Mouse (Mus musculus) limb, embryonic 11.5 days (tissue): Measurements from ENCODE around the gene Ap5z1. TPM values are rescaled to one million over a fixed set of nuclear protein-coding genes. Genes with fewer than 3 reads are reported as not detected.

Source experiments
- ATAC-seq: fragments of 200-750 bp; cut with Nextera tagmentation; 2 replicates; pipeline ENCODE4 v1.8.0; 2017; ENCODE audit warnings: low read depth; ENCODE audit not compliant: insufficient number of reproducible peaks, low FRiP score, low TSS enrichment
- DNase-seq: peaks from one replicate; pipeline ENCODE4 v3.0.0-alpha.2; 2015; ENCODE audit warnings: low spot score
- H3K27ac ChIP-seq: fragments of 300-500 bp; sonication (generic); replicated peaks from 2 replicates; pipeline ENCODE4 v1.5.1; 2014; ENCODE audit warnings: low read depth, mild to moderate bottlenecking, low read length
- H3K27me3 ChIP-seq: fragments of 300-500 bp; sonication (generic); 2 replicates; pipeline ENCODE4 v1.6.1; 2014; ENCODE audit warnings: mild to moderate bottlenecking, low read length, mixed read lengths; ENCODE audit not compliant: control insufficient read depth, insufficient read depth
- H3K36me3 ChIP-seq: fragments of 300-500 bp; sonication (generic); 2 replicates; pipeline ENCODE4 v1.6.1; 2014; ENCODE audit warnings: mild to moderate bottlenecking, low read length, moderate library complexity, mixed read lengths; ENCODE audit not compliant: control insufficient read depth, insufficient read depth
- H3K4me1 ChIP-seq: fragments of 300-500 bp; sonication (generic); 2 replicates; pipeline ENCODE4 v1.6.1; 2014; ENCODE audit warnings: low read length, mixed read lengths; ENCODE audit not compliant: control insufficient read depth, insufficient read depth
- H3K4me2 ChIP-seq: fragments of 300-500 bp; sonication (generic); 2 replicates; pipeline ENCODE4 v1.6.1; 2014; ENCODE audit warnings: low read depth, mild to moderate bottlenecking, moderate library complexity; ENCODE audit not compliant: severe bottlenecking
- H3K4me3 ChIP-seq: fragments of 300-500 bp; sonication (generic); 2 replicates; pipeline ENCODE4 v1.5.1; 2014; ENCODE audit warnings: low read depth, low read length
- H3K9ac ChIP-seq: fragments of 300-500 bp; sonication (generic); 2 replicates; pipeline ENCODE4 v1.6.1; 2014; ENCODE audit warnings: mild to moderate bottlenecking, low read length
- H3K9me3 ChIP-seq: fragments of 300-500 bp; sonication (generic); 2 replicates; pipeline ENCODE4 v1.6.1; 2016; ENCODE audit warnings: low read length; ENCODE audit not compliant: control insufficient read depth
- WGBS: fragments of 180-500 bp; shearing (Covaris S2); extraction: QIAGEN DNeasy Blood & Tissue Kit; methylation state at CpG from one replicate; pipeline ENCODE4 v1.1.7; 2014; 5-methylcytosine and 5-hydroxymethylcytosine counted together
- polyA plus RNA-seq: library from polyadenylated mRNA; unstranded; fragments of >200 nt; fragmentation: Nextera tagmentation; extraction: Ambion mirVana; gene quantifications from 2 replicates; pipeline ENCODE4 v1.2.1, GENCODE M21; 2014

Gene Ap5z1
- polyA plus RNA-seq = 8.0 and 8.5 TPM in 2 replicates

- DNase-seq (peak; percentile 96), ATAC-seq (peak; percentile 90)
- H3K9ac ChIP-seq = peak within 1 kb of the TSS; percentile 56
- H3K27me3 ChIP-seq = no peaks in the 10 kb centered on the region
- H3K4me2 ChIP-seq = peak within 1 kb of the TSS; percentile 83
- H3K36me3 ChIP-seq = no peaks in the 10 kb centered on the region
- H3K4me3 ChIP-seq = peak within 1 kb of the TSS; percentile 79
- no peaks in the 10 kb centered on the region for H3K9me3 ChIP-seq
- WGBS = 2% methylated on average over 60 of the region's 60 CpGs
- peaks cover 4% of the 10 kb centered on the region; the same call in 1 of the 2 replicates for H3K4me1 ChIP-seq
- 0 out of 2 replicates have a peak within 1 kb of the TSS, but pooled peaks have one; percentile 37 for H3K27ac ChIP-seq
Measured at GRCm38 (mm10) chr5:142463461-142464454, at the start of gene Ap5z1. Gene Ap5z1, plus strand, starts transcription at chr5:142463944.

DNA sequence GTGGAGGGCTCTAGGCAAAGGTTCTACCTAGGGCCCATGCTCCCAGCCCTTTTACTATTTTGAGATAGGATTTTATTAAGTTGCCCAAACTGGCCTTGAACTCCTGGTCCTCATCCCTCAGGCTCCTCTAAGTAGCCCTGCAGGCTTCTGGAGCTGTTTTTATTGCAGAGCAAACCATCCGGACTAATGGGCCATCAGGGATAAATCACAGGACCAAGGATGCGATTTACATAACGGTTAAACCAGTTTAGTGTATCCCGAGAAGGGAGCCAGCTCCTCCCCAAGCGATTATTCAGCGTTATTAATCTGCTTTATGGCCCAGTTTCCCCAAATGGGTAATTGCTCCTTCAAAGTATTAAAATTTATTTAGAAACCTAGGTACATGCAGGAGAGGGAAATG, 48.3 kb upstream of the Ap5z1 start:
- WGBS = 54% methylated on average over 6 of the region's 6 CpGs
- no peak for ATAC-seq
- Histone ChIP-seq H3K27ac (no peak overlapping the region), H3K27me3 (no peaks in the 10 kb centered on the region), H3K9me3 (no peaks in the 10 kb centered on the region), H3K36me3 (peaks cover under 1% of the 10 kb centered on the region; the same call in 1 of the 2 replicates), H3K4me3 (no peak overlapping the region), H3K4me2 (no peak overlapping the region), H3K9ac (no peak overlapping the region), H3K4me1 (peaks cover 6% of the 10 kb centered on the region; the same call in 1 of the 2 replicates)
- no peak for DNase-seq

GRCm38 (mm10) chr5:142416070-142416775, 47.5 kb upstream of the Ap5z1 start:
- H3K36me3 ChIP-seq = peaks cover 2% of the 10 kb centered on the region; the same call in 1 of the 2 replicates
- H3K9me3 ChIP-seq = no peaks in the 10 kb centered on the region
- no peak overlapping the region for H3K9ac ChIP-seq
- 21% methylated on average over 14 of the region's 14 CpGs for WGBS
- no peaks in the 10 kb centered on the region for H3K27me3 ChIP-seq
- DNase-seq = no peak
- H3K4me3 ChIP-seq = no peak overlapping the region
- peaks cover 3% of the 10 kb centered on the region; the same call in 1 of the 2 replicates for H3K4me1 ChIP-seq
- H3K27ac ChIP-seq = no peak overlapping the region
- no peak overlapping the region for H3K4me2 ChIP-seq
- no peak for ATAC-seq

GRCm38 (mm10) chr5:142417104-142417503, 46.6 kb upstream of the Ap5z1 start:
- no peak for ATAC-seq
- Histone ChIP-seq H3K9me3 (no peaks in the 10 kb centered on the region), H3K4me1 (peaks cover 3% of the 10 kb centered on the region; the same call in 1 of the 2 replicates)

DNA sequence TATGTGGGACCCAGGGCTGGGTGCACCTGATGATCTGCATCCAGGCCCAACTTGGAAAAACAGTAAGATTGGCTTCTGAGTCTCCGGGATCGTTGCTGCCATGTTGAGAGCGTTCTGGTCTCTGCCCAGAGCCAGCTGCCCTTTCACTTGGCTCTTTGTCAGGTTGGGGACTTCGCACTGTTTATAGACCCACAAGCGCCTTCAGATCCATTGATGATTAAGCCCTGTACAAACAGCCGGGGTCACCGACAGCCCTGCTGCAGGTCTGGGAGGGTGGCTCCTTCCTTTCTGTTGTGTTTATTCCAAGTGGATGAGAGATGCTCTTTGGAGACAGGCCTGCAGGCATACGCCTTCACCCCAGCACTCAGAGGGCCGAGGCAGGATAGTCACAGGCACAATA, 45.9 kb upstream of the Ap5z1 start:
- WGBS = 75% methylated on average over 9 of the region's 9 CpGs
- Histone ChIP-seq H3K9me3 (no peaks in the 10 kb centered on the region), H3K27ac (no peak overlapping the region), H3K9ac (no peak overlapping the region), H3K4me2 (no peak overlapping the region), H3K27me3 (no peaks in the 10 kb centered on the region), H3K4me1 (peaks cover 2% of the 10 kb centered on the region; the same call in 1 of the 2 replicates), H3K4me3 (no peak overlapping the region), H3K36me3 (peaks cover 2% of the 10 kb centered on the region; the same call in 1 of the 2 replicates)
- DNase-seq = no peak
- ATAC-seq = no peak

More at GRCm38 (mm10) chr5:142417104-142417503, 46.6 kb upstream of the Ap5z1 start:
- H3K36me3 ChIP-seq = peaks cover 2% of the 10 kb centered on the region; the same call in 1 of the 2 replicates
- H3K4me2 ChIP-seq = no peak overlapping the region
- no peak overlapping the region for H3K27ac ChIP-seq
- H3K4me3 ChIP-seq = no peak overlapping the region
- DNase-seq = no peak
- H3K9ac ChIP-seq = no peak overlapping the region
- 88% methylated on average over 3 of the region's 3 CpGs for WGBS
- no peaks in the 10 kb centered on the region for H3K27me3 ChIP-seq

GRCm38 (mm10) chr5:142418419-142418818, 45.3 kb upstream of the Ap5z1 start:
- peaks cover 2% of the 10 kb centered on the region; the same call in 1 of the 2 replicates for H3K36me3 ChIP-seq
- H3K27me3 ChIP-seq = no peaks in the 10 kb centered on the region
- ATAC-seq (no peak), DNase-seq (no peak)
- no peak overlapping the region for H3K4me2 ChIP-seq
- H3K4me3 ChIP-seq = no peak overlapping the region
- no peak overlapping the region for H3K9ac ChIP-seq
- H3K9me3 ChIP-seq = no peaks in the 10 kb centered on the region
- WGBS = 89% methylated on average over 4 of the region's 4 CpGs
- no peak overlapping the region for H3K27ac ChIP-seq
- no peaks in the 10 kb centered on the region for H3K4me1 ChIP-seq

DNA sequence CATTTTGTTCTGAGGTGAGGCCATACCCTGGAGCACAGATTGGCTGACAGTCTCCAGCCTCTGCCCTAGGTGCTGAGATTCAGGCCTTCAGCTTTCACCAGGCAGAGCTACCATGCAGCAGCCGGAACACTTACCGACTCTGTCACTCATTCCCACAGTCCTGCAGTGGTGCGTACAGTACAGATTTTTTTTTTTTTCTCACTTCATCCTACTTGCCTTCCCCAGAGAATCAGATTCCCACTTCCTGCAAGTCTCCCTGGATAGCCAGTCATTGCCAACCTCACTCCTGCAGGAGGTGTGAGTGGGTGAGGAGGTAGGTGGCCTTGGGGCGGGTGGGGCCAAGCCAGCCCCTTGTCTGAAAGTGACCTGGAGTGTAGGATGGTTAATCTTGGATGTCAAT, 43.4 kb upstream of the Ap5z1 start:
- H3K4me2 ChIP-seq = no peak overlapping the region
- DNase-seq = no peak
- H3K27ac ChIP-seq = no peak overlapping the region
- H3K36me3 ChIP-seq = peaks cover 2% of the 10 kb centered on the region; the same call in 1 of the 2 replicates
- ATAC-seq = no peak
- no peaks in the 10 kb centered on the region for H3K9me3 ChIP-seq
- peaks cover 6% of the 10 kb centered on the region; the same call in 1 of the 2 replicates for H3K4me1 ChIP-seq
- 96% methylated on average over 4 of the region's 4 CpGs for WGBS
- H3K27me3 ChIP-seq = no peaks in the 10 kb centered on the region
- no peak overlapping the region for H3K9ac ChIP-seq
- no peak overlapping the region for H3K4me3 ChIP-seq

DNA sequence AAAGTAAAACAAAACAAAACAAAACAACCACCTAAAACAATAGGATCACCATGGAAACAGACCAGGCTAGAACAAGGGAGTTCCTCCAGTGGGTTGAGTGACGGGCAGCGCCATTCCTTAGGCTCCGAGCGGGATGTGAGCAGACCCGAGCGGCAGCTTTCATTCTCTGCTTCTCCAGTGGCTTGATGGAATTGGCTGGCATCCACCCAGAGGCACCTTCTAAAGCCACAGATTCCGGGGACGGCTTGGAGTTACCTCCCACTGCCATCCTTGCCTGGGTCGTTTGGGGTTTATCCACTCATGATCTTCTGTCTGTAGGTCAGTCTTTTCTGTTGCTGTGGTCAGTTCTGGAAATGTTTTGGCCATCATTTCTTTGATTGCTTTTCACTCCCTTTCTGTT, 42.8 kb upstream of the Ap5z1 start:
- no peaks in the 10 kb centered on the region for H3K27me3 ChIP-seq
- no peak for DNase-seq
- peaks cover 2% of the 10 kb centered on the region; the same call in 1 of the 2 replicates for H3K36me3 ChIP-seq
- H3K9ac ChIP-seq = no peak overlapping the region
- ATAC-seq = no peak
- no peak overlapping the region for H3K27ac ChIP-seq
- peaks cover 6% of the 10 kb centered on the region; the same call in 1 of the 2 replicates for H3K4me1 ChIP-seq
- H3K4me3 ChIP-seq = no peak overlapping the region
- 96% methylated on average over 9 of the region's 9 CpGs for WGBS
- no peaks in the 10 kb centered on the region for H3K9me3 ChIP-seq
- H3K4me2 ChIP-seq = no peak overlapping the region
